Mouse (Mus musculus) small intestine, adult 2 months (tissue): ENCODE results near the gene Bphl.

Source experiments
- CTCF ChIP-seq: fragments of 200-500 bp; IDR thresholded peaks from 2 replicates; pipeline ENCODE4 v1.5.1; 2012; ENCODE audit warnings: low read depth, mild to moderate bottlenecking, control low read depth, inconsistent platforms, low read length, moderate library complexity, mixed read lengths; ENCODE audit not compliant: insufficient replicate concordance, insufficient read length; ENCODE audit errors: extremely low read depth
- POLR2A ChIP-seq: fragments of 200-500 bp; IDR thresholded peaks from 2 replicates; pipeline ENCODE4 v1.6.1; 2012; ENCODE audit warnings: low read depth, mild to moderate bottlenecking, control low read depth, inconsistent platforms, low read length, moderate library complexity

GRCm38 (mm10) chr13:34002058-34003006 is 35.1 kb upstream of the Bphl start, which contains the start of the genes Ripk1 and Serpinb6a:
- TF ChIP-seq CTCF (peak; percentile 59; the same call in 1 of the 2 replicates), POLR2A (peak; percentile 54)
